Mouse (Mus musculus) stomach, postnatal 0 days (tissue): ENCODE measurements around the gene Rpe. TPM values are rescaled to one million over a fixed set of nuclear protein-coding genes. Genes with fewer than 3 reads are reported as not detected.
A peak's percentile ranks its signal among the peaks of the same experiment; 100 is the strongest.

ENCODE experiments used
- ATAC-seq: fragments of 200-750 bp; cut with Nextera tagmentation; 2 replicates; pipeline ENCODE4 v1.8.0; 2017; ENCODE audit not compliant: low FRiP score, low TSS enrichment
- DNase-seq: peaks from one replicate; pipeline ENCODE4 v3.0.0-alpha.2; 2016; ENCODE audit warnings: low spot score
- H3K27ac ChIP-seq: fragments of 300-500 bp; sonication (generic); replicated peaks from 2 replicates; pipeline ENCODE4 v1.5.1; 2014; ENCODE audit warnings: mild to moderate bottlenecking, control low read depth
- H3K27me3 ChIP-seq: fragments of 300-500 bp; sonication (generic); 2 replicates; pipeline ENCODE4 v1.6.1; 2014; ENCODE audit warnings: low read length; ENCODE audit not compliant: control insufficient read depth, insufficient read depth
- H3K36me3 ChIP-seq: fragments of 300-500 bp; sonication (generic); 2 replicates; pipeline ENCODE4 v1.6.1; 2014; ENCODE audit warnings: low read length, mixed read lengths; ENCODE audit not compliant: control insufficient read depth, insufficient read depth
- H3K4me1 ChIP-seq: fragments of 300-500 bp; sonication (generic); replicated peaks from 2 replicates; pipeline ENCODE4 v1.6.1; 2014; ENCODE audit warnings: antibody characterized with exemption; ENCODE audit not compliant: control insufficient read depth, insufficient read depth
- H3K4me2 ChIP-seq: fragments of 300-500 bp; sonication (generic); replicated peaks from 2 replicates; pipeline ENCODE4 v1.6.1; 2014; ENCODE audit warnings: low read depth, mild to moderate bottlenecking, control low read depth, moderate library complexity
- H3K4me3 ChIP-seq: fragments of 300-500 bp; sonication (generic); 2 replicates; pipeline ENCODE4 v1.5.1; 2014; ENCODE audit warnings: low read depth, low read length, control low read depth
- H3K9ac ChIP-seq: fragments of 300-500 bp; sonication (generic); 2 replicates; pipeline ENCODE4 v1.6.1; 2014; ENCODE audit warnings: mild to moderate bottlenecking, low read length, control low read depth, mixed read lengths
- H3K9me3 ChIP-seq: fragments of 300-500 bp; sonication (generic); 2 replicates; pipeline ENCODE4 v1.6.1; 2016; ENCODE audit warnings: low read length; ENCODE audit not compliant: control insufficient read depth
- CTCF ChIP-seq: IDR thresholded peaks from 2 replicates; pipeline ENCODE4 v1.5.1; 2016; ENCODE audit warnings: antibody characterized with exemption, low read depth, mild to moderate bottlenecking, moderate library complexity
- EP300 ChIP-seq: optimal IDR thresholded peaks from 2 replicates; pipeline ENCODE3; 2016; ENCODE audit warnings: antibody characterized with exemption
- WGBS: fragments of 180-500 bp; shearing (Covaris S2); extraction: QIAGEN DNeasy Blood & Tissue Kit; methylation state at CpG from one replicate; pipeline ENCODE4 v1.1.7; 2014; 5-methylcytosine and 5-hydroxymethylcytosine counted together
- polyA plus RNA-seq: library from polyadenylated mRNA; unstranded; fragments of >200 nt; fragmentation: Nextera tagmentation; extraction: Ambion mirVana; gene quantifications from 2 replicates; pipeline ENCODE4 v1.2.1, GENCODE M21; 2015

Gene Rpe
- 30.8 and 31.5 TPM in 2 replicates for polyA plus RNA-seq

- Histone ChIP-seq H3K4me1 (no peaks in the 10 kb centered on the region; the same call in 1 of the 2 replicates), H3K27me3 (no peaks in the 10 kb centered on the region), H3K27ac (peak within 1 kb of the TSS; percentile 82), H3K9ac (peak within 1 kb of the TSS; percentile 84), H3K36me3 (no peaks in the 10 kb centered on the region), H3K9me3 (no peaks in the 10 kb centered on the region), H3K4me3 (peak within 1 kb of the TSS; percentile 80), H3K4me2 (peak within 1 kb of the TSS; percentile 73)
- under 1% methylated on average over 70 of the region's 73 CpGs for WGBS
- TF ChIP-seq CTCF (peak; percentile 6; the same call in 1 of the 2 replicates), EP300 (no peak)
- DNase-seq: peak; percentile 97
- ATAC-seq: peak; percentile 100
These were observed at the start of gene Rpe for GRCm38 (mm10) chr1:66700693-66701575. TSS of gene Rpe (plus strand) at chr1:66700831.

GRCm38 (mm10) chr1:66655119-66655746, 45.4 kb upstream of the Rpe start:
- Histone ChIP-seq H3K4me1 (no peaks in the 10 kb centered on the region), H3K4me3 (no peak overlapping the region), H3K9ac (no peak overlapping the region), H3K27me3 (no peaks in the 10 kb centered on the region), H3K9me3 (no peaks in the 10 kb centered on the region), H3K27ac (no peak overlapping the region), H3K4me2 (no peak overlapping the region), H3K36me3 (no peaks in the 10 kb centered on the region)
- no peak for ATAC-seq
- TF ChIP-seq EP300 (no peak), CTCF (no peak)
- DNase-seq: no peak
- 55% methylated on average over 4 of the region's 4 CpGs for WGBS

- TF ChIP-seq CTCF (peak; percentile 75), EP300 (no peak)
- DNase-seq: no peak
- H3K4me3 ChIP-seq: no peak overlapping the region
- H3K9ac ChIP-seq: no peak overlapping the region
- H3K4me2 ChIP-seq: no peak overlapping the region
- no peak overlapping the region for H3K27ac ChIP-seq
- no peak for ATAC-seq
- no peaks in the 10 kb centered on the region for H3K4me1 ChIP-seq
- H3K36me3 ChIP-seq: no peaks in the 10 kb centered on the region
- H3K9me3 ChIP-seq: no peaks in the 10 kb centered on the region
- H3K27me3 ChIP-seq: no peaks in the 10 kb centered on the region
These were observed 44.9 kb upstream of the Rpe start for GRCm38 (mm10) chr1:66655747-66656119.

GRCm38 (mm10) chr1:66671475-66671874, 29.2 kb upstream of the Rpe start:
- 46% methylated on average over 7 of the region's 7 CpGs for WGBS
- TF ChIP-seq EP300 (no peak), CTCF (no peak)

DNA sequence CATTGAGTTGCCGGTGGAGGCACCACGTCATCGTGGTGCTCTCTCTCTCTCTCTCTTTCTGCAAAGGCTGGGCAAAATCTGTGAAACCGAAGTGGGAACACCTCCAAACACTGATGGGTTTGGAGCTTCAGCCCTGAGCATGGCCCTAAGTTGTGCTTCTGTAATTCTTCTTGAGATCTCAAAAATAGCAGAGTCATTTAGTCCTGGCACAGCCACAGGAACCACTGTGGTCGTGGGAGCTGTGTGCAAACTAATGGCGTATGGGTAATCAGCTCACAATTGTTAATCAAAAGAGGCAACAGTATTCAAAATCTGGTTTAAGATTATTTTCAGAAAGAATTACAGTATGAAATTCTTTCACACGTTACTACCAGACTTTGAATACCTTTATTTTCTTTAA, 27.8 kb upstream of the Rpe start:
- Histone ChIP-seq H3K4me3 (no peak overlapping the region), H3K9ac (no peak overlapping the region), H3K36me3 (no peaks in the 10 kb centered on the region), H3K27me3 (no peaks in the 10 kb centered on the region), H3K4me1 (no peaks in the 10 kb centered on the region), H3K27ac (no peak overlapping the region), H3K4me2 (no peak overlapping the region), H3K9me3 (no peaks in the 10 kb centered on the region)
- 83% methylated on average over 7 of the region's 7 CpGs for WGBS
- ATAC-seq (no peak), DNase-seq (no peak)
- no peak for TF ChIP-seq CTCF
- TF ChIP-seq EP300: no peak

More at GRCm38 (mm10) chr1:66671475-66671874, 29.2 kb upstream of the Rpe start:
- H3K27ac ChIP-seq: no peak overlapping the region
- DNase-seq (no peak), ATAC-seq (no peak)
- no peaks in the 10 kb centered on the region for H3K4me1 ChIP-seq
- H3K4me2 ChIP-seq: no peak overlapping the region
- no peaks in the 10 kb centered on the region for H3K9me3 ChIP-seq
- no peaks in the 10 kb centered on the region for H3K27me3 ChIP-seq
- no peak overlapping the region for H3K4me3 ChIP-seq
- H3K9ac ChIP-seq: no peak overlapping the region
- no peaks in the 10 kb centered on the region for H3K36me3 ChIP-seq

- Histone ChIP-seq H3K9me3 (no peaks in the 10 kb centered on the region), H3K4me1 (no peaks in the 10 kb centered on the region), H3K27ac (no peak overlapping the region), H3K27me3 (no peaks in the 10 kb centered on the region), H3K4me3 (no peak overlapping the region), H3K4me2 (no peak overlapping the region), H3K36me3 (no peaks in the 10 kb centered on the region), H3K9ac (no peak overlapping the region)
- DNase-seq (no peak), ATAC-seq (no peak)
- 80% methylated on average over 14 of the region's 14 CpGs for WGBS
- TF ChIP-seq CTCF: no peak
- TF ChIP-seq EP300: no peak
These were observed 22.7 kb upstream of the Rpe start for GRCm38 (mm10) chr1:66677928-66678327.
